Mouse (Mus musculus) ES-Bruce4 (cell line): Measurements from ENCODE around the gene Epha7. TPM values are rescaled to one million over a fixed set of nuclear protein-coding genes. Genes with fewer than 3 reads are reported as not detected.

Source experiments
- H3K27ac ChIP-seq: 2 replicates; pipeline ENCODE4 v1.5.1; 2012; ENCODE audit warnings: low read length, inconsistent platforms; ENCODE audit not compliant: insufficient read depth
- H3K27me3 ChIP-seq: 2 replicates; pipeline ENCODE4 v1.6.1; 2012; ENCODE audit warnings: mild to moderate bottlenecking, low read length, inconsistent platforms; ENCODE audit not compliant: control insufficient read depth, poor library complexity, insufficient read depth, severe bottlenecking
- H3K36me3 ChIP-seq: 2 replicates; pipeline ENCODE4 v1.6.1; 2012; ENCODE audit warnings: inconsistent platforms, mild to moderate bottlenecking, low read length, moderate library complexity; ENCODE audit not compliant: control insufficient read depth, poor library complexity, insufficient read depth, severe bottlenecking
- H3K4me1 ChIP-seq: one replicate; pipeline ENCODE4 v1.8.1; 2011; ENCODE audit warnings: low read length; ENCODE audit not compliant: control insufficient read depth, insufficient read depth
- H3K4me3 ChIP-seq: 2 replicates; pipeline ENCODE4 v1.5.1; 2011; ENCODE audit warnings: low read depth, mild to moderate bottlenecking, low read length
- H3K9ac ChIP-seq: 2 replicates; pipeline ENCODE4 v1.6.1; 2012; ENCODE audit warnings: low read depth, mild to moderate bottlenecking, inconsistent platforms; ENCODE audit not compliant: poor library complexity, severe bottlenecking
- H3K9me3 ChIP-seq: replicated peaks from 2 replicates; pipeline ENCODE4 v1.6.1; 2012; ENCODE audit warnings: mild to moderate bottlenecking, low read length, inconsistent platforms; ENCODE audit not compliant: control insufficient read depth, poor library complexity, insufficient read depth, severe bottlenecking
- CTCF ChIP-seq: IDR thresholded peaks from one replicate; pipeline ENCODE4 v1.8.1; 2011; ENCODE audit warnings: low read depth, low read length
- EP300 ChIP-seq: IDR thresholded peaks from 2 replicates; pipeline ENCODE4 v1.6.1; 2011; ENCODE audit warnings: low read depth, low read length; ENCODE audit not compliant: insufficient read depth
- POLR2A ChIP-seq: IDR thresholded peaks from one replicate; pipeline ENCODE4 v1.8.1; 2011; ENCODE audit warnings: low read length; ENCODE audit not compliant: insufficient read depth
- polyA plus RNA-seq: library from polyadenylated mRNA; stranded (reverse); fragments of >200 nt; gene quantifications from 2 replicates; pipeline ENCODE4 v1.2.4, GENCODE M21; 2011; ENCODE audit warnings: low read depth; ENCODE audit not compliant: missing spikeins, insufficient read depth, insufficient read length

Gene Epha7
- polyA plus RNA-seq, 1 experiment: 4.2 TPM

DNA sequence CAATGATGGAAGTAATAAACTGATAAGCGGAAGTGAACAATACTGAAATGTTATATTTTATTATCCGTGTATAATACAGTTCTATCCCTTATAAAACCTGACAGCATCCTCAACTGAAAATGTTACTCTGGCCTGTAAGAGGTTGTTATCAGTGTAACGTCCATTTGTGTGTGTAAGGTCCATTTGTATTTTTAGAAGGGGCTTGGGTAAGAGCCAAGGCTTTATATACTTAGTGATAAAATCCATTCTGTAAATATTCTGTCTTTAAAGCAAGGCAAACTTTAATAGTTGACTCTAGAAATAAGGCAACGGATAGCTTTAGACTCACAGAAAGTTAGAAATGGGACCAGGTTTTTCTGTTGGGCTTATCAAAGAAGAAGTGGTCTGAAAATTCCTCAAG lies 113.1 kb downstream of the Epha7 start:
- H3K4me1 ChIP-seq: no peaks in the 10 kb centered on the region
- H3K27ac ChIP-seq: no peak overlapping the region
- no peak overlapping the region for H3K9ac ChIP-seq
- H3K9me3 ChIP-seq: no peaks in the 10 kb centered on the region
- no peak overlapping the region for H3K4me3 ChIP-seq
- H3K27me3 ChIP-seq: no peaks in the 10 kb centered on the region
- TF ChIP-seq POLR2A (no peak), CTCF (no peak), EP300 (no peak)
- H3K36me3 ChIP-seq: no peaks in the 10 kb centered on the region

- no peaks in the 10 kb centered on the region for H3K36me3 ChIP-seq
- TF ChIP-seq CTCF (no peak), EP300 (no peak), POLR2A (no peak)
- no peaks in the 10 kb centered on the region for H3K4me1 ChIP-seq
These were observed 120.5 kb downstream of the Epha7 start for GRCm38 (mm10) chr4:28933431-28933830.

DNA sequence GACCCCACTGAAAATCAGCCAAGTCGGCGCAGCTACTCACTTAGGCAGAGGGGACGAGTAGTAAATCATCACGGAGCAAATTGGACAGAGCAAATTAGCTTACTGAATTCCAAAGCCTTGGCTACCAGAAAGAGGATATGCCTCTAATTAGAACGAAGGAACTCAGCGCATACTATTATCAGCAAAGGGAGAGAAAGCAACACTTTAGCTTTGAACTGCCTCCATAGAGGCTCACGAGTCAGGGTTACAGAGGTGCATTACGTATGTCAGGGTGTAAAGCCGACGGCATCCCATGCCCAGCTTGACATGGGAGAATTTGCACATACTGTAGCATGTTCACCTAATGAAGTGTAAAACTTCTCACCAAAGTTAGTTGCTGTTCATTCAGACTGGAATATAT lies 121.9 kb downstream of the Epha7 start:
- no peaks in the 10 kb centered on the region for H3K4me1 ChIP-seq
- no peak for TF ChIP-seq EP300
- TF ChIP-seq CTCF: no peak
- no peak for TF ChIP-seq POLR2A
- no peaks in the 10 kb centered on the region for H3K27me3 ChIP-seq
- H3K9me3 ChIP-seq: no peaks in the 10 kb centered on the region
- H3K4me3 ChIP-seq: no peak overlapping the region
- H3K9ac ChIP-seq: no peak overlapping the region
- no peak overlapping the region for H3K27ac ChIP-seq
- H3K36me3 ChIP-seq: no peaks in the 10 kb centered on the region

More at GRCm38 (mm10) chr4:28933431-28933830, 120.5 kb downstream of the Epha7 start:
- H3K27me3 ChIP-seq: no peaks in the 10 kb centered on the region
- H3K4me3 ChIP-seq: no peak overlapping the region
- no peaks in the 10 kb centered on the region for H3K9me3 ChIP-seq
- H3K27ac ChIP-seq: no peak overlapping the region
- no peak overlapping the region for H3K9ac ChIP-seq

DNA sequence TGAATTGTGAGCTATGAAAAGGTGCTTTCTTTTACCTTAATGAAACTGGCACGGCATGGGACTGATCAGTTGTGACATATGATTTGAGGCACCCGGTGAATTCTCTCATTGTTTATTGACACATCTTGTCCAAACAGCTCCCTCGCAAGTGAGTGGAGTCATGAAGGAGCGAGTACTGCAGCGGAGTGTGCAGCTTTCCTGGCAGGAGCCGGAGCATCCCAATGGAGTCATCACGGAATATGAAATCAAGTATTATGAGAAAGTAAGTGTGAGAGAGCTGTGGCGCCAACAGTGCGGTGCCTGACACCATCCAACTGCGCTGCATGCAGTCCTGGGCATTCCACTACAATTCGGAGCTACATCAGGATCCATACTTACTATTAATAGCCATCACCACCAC lies 122.6 kb downstream of the Epha7 start:
- TF ChIP-seq EP300 (no peak), POLR2A (no peak), CTCF (no peak)
- H3K27me3 ChIP-seq: no peaks in the 10 kb centered on the region
- H3K9me3 ChIP-seq: no peaks in the 10 kb centered on the region
- H3K9ac ChIP-seq: no peak overlapping the region
- H3K4me1 ChIP-seq: no peaks in the 10 kb centered on the region
- no peaks in the 10 kb centered on the region for H3K36me3 ChIP-seq
- H3K27ac ChIP-seq: no peak overlapping the region
- no peak overlapping the region for H3K4me3 ChIP-seq

GRCm38 (mm10) chr4:28940710-28941109 lies 127.8 kb downstream of the Epha7 start:
- Histone ChIP-seq H3K36me3 (no peaks in the 10 kb centered on the region), H3K27me3 (no peaks in the 10 kb centered on the region), H3K4me1 (no peaks in the 10 kb centered on the region), H3K4me3 (no peak overlapping the region), H3K9ac (no peak overlapping the region), H3K27ac (no peak overlapping the region), H3K9me3 (no peaks in the 10 kb centered on the region)
- no peak for TF ChIP-seq CTCF
- TF ChIP-seq POLR2A: no peak
- TF ChIP-seq EP300: no peak

GRCm38 (mm10) chr4:28944237-28944636 lies 131.3 kb downstream of the Epha7 start:
- TF ChIP-seq POLR2A (no peak), CTCF (no peak), EP300 (no peak)
- H3K9ac ChIP-seq: no peak overlapping the region
- H3K27me3 ChIP-seq: no peaks in the 10 kb centered on the region
- no peaks in the 10 kb centered on the region for H3K9me3 ChIP-seq
- H3K4me3 ChIP-seq: no peak overlapping the region
- no peaks in the 10 kb centered on the region for H3K36me3 ChIP-seq
- no peak overlapping the region for H3K27ac ChIP-seq
- no peaks in the 10 kb centered on the region for H3K4me1 ChIP-seq
